Mouse (Mus musculus) midbrain, embryonic 13.5 days (tissue): Measurements from ENCODE around the gene Mcoln1. TPM values are rescaled to one million over a fixed set of nuclear protein-coding genes. Genes with fewer than 3 reads are reported as not detected.

Experiments used
- ATAC-seq: fragments of 200-750 bp; cut with Nextera tagmentation; 2 replicates; pipeline ENCODE4 v1.8.0; 2017; ENCODE audit warnings: mild to moderate bottlenecking, moderate TSS enrichment, moderate library complexity
- H3K27ac ChIP-seq: fragments of 300-500 bp; sonication (generic); 2 replicates; pipeline ENCODE4 v1.5.1; 2015; ENCODE audit warnings: inconsistent platforms, mild to moderate bottlenecking, moderate library complexity
- H3K27me3 ChIP-seq: fragments of 300-500 bp; sonication (generic); 2 replicates; pipeline ENCODE4 v1.6.1; 2015; ENCODE audit warnings: mild to moderate bottlenecking, inconsistent platforms
- H3K36me3 ChIP-seq: fragments of 300-500 bp; sonication (generic); 2 replicates; pipeline ENCODE4 v1.6.1; 2015; ENCODE audit warnings: mild to moderate bottlenecking, inconsistent platforms
- H3K4me1 ChIP-seq: fragments of 300-500 bp; sonication (generic); replicated peaks from 2 replicates; pipeline ENCODE4 v1.6.1; 2015; ENCODE audit warnings: inconsistent platforms
- H3K4me2 ChIP-seq: fragments of 300-500 bp; sonication (generic); replicated peaks from 2 replicates; pipeline ENCODE4 v1.6.1; 2015; ENCODE audit warnings: moderate library complexity, mild to moderate bottlenecking, inconsistent platforms
- H3K4me3 ChIP-seq: fragments of 300-500 bp; sonication (generic); replicated peaks from 2 replicates; pipeline ENCODE4 v1.5.1; 2015; ENCODE audit warnings: mild to moderate bottlenecking, inconsistent platforms
- H3K9ac ChIP-seq: fragments of 300-500 bp; sonication (generic); replicated peaks from 2 replicates; pipeline ENCODE4 v1.6.1; 2015; ENCODE audit warnings: mild to moderate bottlenecking, inconsistent platforms
- H3K9me3 ChIP-seq: fragments of 300-500 bp; sonication (generic); 2 replicates; pipeline ENCODE4 v1.6.1; 2016; ENCODE audit warnings: mild to moderate bottlenecking, inconsistent platforms
- WGBS: fragments of 180-500 bp; shearing (Covaris S2); methylation state at CpG from one replicate; pipeline ENCODE4 v1.1.7; 2015; 5-methylcytosine and 5-hydroxymethylcytosine counted together
- polyA plus RNA-seq: library from polyadenylated mRNA; unstranded; fragments of >200 nt; fragmentation: Nextera tagmentation; extraction: Ambion mirVana; gene quantifications from 2 replicates; pipeline ENCODE4 v1.2.1, GENCODE M21; 2015

Mcoln1 gene
- polyA plus RNA-seq, 1 experiment from 2014 or later, result 99.6 TPM

DNA sequence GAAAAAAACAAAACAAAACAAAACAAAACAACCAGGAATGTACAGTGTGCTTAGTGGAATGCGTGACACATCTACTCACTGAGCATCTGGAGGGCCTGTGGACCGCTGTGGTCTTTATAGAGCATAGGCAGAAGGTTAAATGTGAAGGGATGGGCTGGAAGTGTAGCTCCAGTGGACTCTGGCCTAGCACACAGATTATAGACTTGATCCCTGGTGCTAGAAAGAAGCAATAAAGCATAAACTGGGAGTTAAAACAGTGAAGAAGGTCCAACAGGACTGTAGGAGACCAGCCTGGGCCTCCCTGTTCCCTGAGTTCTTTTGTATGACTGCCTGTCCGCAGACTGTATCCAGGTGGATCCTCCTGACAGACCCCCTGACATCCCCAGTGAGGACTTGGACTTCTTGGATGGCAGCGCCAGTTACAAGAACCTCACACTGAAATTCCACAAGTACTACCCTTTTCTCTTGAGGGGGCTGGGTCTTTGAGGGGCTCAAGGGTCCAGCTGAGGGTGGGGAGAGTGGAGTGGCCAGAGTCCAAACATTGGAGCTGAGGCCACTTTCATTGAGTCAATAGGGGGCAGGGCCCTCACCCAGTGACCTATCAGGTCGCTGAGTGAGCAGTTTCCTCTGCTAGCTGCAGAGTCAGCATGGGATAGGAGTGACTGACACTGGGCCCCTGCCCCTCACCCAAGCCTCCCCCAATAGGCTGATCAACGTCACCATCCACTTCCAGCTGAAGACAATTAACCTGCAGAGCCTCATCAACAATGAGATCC lies 7.9 kb downstream of the Mcoln1 start:
- 88% methylated on average over 6 of the region's 6 CpGs for WGBS
- Histone ChIP-seq H3K4me3 (no peak overlapping the region), H3K9me3 (no peaks in the 10 kb centered on the region), H3K4me1 (no peaks in the 10 kb centered on the region), H3K9ac (no peak overlapping the region), H3K27ac (no peak overlapping the region), H3K4me2 (no peak overlapping the region), H3K27me3 (no peaks in the 10 kb centered on the region), H3K36me3 (peaks cover 72% of the 10 kb centered on the region)
- ATAC-seq, result no peak

DNA sequence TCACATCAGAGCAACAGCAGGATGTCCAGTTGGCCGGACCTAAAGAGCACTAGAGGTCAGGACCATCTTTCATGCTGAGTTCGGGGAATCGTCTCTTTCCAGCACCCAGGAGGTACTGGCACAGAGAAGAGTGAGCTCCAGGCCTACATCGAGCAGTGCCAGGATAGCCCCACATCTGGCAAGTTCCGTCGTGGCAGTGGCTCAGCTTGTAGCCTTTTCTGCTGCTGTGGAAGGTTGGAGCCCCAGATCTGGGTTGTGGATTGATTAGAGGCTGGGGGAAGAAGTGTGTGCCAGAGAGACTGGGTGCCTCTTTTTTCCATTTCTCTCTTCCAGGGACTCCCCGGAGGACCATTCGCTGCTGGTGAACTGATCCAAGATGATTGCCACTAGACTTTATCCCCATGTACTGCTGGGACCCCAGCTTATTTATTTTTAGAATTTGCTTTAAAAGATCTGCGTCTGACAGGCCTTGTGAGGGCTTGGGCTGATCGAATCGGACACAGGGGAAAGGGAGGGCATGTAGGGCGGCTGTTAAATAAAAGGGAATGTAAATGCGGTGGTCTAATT lies 14.5 kb downstream of the Mcoln1 start:
- Histone ChIP-seq H3K4me3 (peak overlapping the region; percentile 60), H3K9ac (peak overlapping the region; percentile 68), H3K4me1 (peaks cover 13% of the 10 kb centered on the region), H3K4me2 (peak overlapping the region; percentile 95), H3K9me3 (no peaks in the 10 kb centered on the region), H3K36me3 (peaks cover 40% of the 10 kb centered on the region), H3K27ac (peak overlapping the region; percentile 77), H3K27me3 (no peaks in the 10 kb centered on the region)
- WGBS, result 33% methylated on average over 13 of the region's 13 CpGs
- no peak for ATAC-seq

DNA sequence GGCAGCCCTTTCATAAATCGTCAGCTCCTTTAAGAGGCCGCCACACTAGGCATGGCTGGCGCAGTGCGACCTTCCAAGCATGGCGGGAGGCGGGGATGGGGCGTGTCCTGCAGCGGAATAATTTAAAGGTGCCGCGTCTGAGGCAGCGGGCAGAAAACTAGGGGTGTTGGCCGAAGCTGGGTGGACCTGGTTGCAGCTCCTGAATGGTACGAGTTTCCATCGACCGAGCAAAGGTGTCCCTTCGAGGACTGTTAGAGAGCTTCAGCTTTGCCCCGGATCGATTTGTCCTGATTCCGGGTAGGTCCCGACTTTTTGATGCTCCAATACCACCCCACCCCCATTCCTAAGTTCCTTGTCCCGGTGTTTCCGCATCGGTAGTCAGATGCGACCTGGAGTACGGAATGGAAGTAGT lies 15.0 kb downstream of the Mcoln1 start, which contains the start of gene Pnpla6:
Gene Pnpla6 (plus strand): TSS at position 125 of the 412 bp plus-strand sequence.
- Histone ChIP-seq H3K9me3 (no peaks in the 10 kb centered on the region), H3K36me3 (peaks cover 36% of the 10 kb centered on the region), H3K9ac (peak within 1 kb of the TSS; percentile 68), H3K4me2 (peak within 1 kb of the TSS; percentile 95), H3K27me3 (no peaks in the 10 kb centered on the region), H3K4me3 (peak within 1 kb of the TSS; percentile 60), H3K27ac (peak within 1 kb of the TSS; percentile 77), H3K4me1 (peaks cover 13% of the 10 kb centered on the region)
- ATAC-seq, result peak; percentile 76
- under 1% methylated on average over 25 of the region's 25 CpGs for WGBS

GRCm38 (mm10) chr8:3515771-3516417 lies 15.6 kb downstream of the Mcoln1 start:
- Histone ChIP-seq H3K4me3 (peak overlapping the region; percentile 60), H3K4me1 (peaks cover 13% of the 10 kb centered on the region), H3K36me3 (peaks cover 30% of the 10 kb centered on the region), H3K27me3 (no peaks in the 10 kb centered on the region), H3K27ac (peak overlapping the region; percentile 77), H3K9ac (peak overlapping the region; percentile 68), H3K4me2 (peak overlapping the region; percentile 95), H3K9me3 (no peaks in the 10 kb centered on the region)
- under 1% methylated on average over 25 of the region's 25 CpGs for WGBS
- ATAC-seq, result peak; percentile 51

DNA sequence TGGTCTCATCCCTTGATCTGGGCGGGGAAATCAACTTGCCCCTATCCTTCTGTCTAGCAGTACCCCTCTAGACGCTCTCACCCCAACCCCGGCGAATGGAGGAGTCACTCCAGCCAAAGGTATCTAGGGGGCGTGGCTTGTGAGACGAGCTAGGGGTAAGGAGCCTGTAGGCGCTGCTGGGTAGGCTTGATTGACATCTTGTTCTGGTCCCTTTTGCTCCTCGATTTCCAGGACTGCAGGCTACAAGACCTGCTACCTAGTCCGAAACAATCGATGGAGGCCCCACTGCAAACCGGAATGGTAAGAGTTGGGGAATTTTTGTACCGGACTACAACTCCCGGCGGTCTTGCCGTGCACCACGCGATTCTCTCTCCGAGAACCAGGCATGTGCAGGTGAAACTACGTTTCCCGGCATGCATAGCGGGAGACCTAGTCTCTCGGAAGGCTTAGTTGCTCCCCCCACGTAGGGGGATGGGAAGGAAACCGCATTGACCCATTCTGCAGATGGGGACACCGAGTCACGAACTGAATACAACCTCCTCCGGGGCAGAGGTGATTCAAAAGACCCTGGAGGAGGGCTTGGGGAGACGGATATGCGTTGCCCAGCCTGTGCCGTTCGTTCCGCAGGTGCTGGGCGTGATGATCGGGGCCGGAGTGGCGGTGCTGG lies 16.3 kb downstream of the Mcoln1 start:
- H3K27me3 ChIP-seq, result no peaks in the 10 kb centered on the region
- ATAC-seq, result peak; percentile 92
- H3K4me2 ChIP-seq, result peak overlapping the region; percentile 95
- WGBS, result 2% methylated on average over 36 of the region's 36 CpGs
- H3K36me3 ChIP-seq, result peaks cover 28% of the 10 kb centered on the region
- H3K4me1 ChIP-seq, result peaks cover 13% of the 10 kb centered on the region
- H3K9ac ChIP-seq, result peak overlapping the region; percentile 68
- H3K27ac ChIP-seq, result peak overlapping the region; percentile 77
- H3K9me3 ChIP-seq, result no peaks in the 10 kb centered on the region
- H3K4me3 ChIP-seq, result peak overlapping the region; percentile 60

DNA sequence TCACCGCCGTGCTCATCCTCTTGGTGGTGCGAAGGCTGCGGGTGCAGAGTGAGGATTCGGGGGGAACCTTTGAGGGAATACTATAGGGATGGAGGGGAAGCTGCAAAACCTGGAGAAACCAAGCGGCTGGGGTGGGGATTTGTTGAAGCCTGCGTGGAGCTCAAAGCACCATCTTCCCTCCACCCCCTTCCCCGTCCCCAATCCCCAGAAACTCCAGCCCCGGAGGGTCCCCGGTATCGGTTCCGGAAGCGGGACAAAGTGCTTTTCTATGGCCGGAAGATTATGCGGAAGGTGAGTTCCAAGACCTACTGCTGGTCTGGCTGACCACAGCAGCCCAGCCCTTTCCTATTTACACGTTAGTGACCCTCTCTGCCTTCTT lies 16.8 kb downstream of the Mcoln1 start:
- Histone ChIP-seq H3K9ac (peak overlapping the region; percentile 68), H3K27ac (no peak overlapping the region)

DNA sequence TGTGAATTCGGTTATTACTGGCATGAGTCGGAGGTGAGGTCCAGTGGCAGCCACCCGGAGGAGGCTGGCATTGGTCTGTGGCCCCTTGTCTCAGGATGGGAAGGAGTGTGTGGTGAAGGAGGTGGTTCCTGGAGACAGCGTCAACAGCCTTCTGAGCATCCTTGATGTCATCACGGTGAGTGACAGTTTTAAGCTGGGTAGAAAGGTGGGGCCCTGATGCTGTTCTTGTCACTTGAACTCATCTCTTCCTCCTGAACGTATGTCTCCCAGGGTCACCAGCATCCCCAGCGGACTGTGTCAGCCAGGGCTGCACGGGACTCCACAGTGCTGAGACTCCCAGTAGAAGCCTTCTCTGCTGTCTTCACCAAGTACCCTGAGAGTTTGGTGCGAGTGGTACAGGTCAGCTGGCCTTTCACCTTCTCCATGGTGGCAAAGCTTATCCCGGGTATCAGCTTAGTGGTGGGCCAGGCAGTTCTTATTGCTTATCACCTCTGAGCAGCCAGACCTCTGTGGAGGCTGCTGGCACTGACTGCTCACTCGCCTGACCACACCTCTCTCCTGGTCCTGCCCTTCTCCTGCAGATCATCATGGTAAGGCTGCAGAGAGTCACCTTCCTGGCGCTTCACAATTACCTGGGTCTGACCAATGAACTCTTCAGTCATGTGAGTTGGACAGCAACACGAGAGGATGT lies 21.9 kb downstream of the Mcoln1 start:
- Histone ChIP-seq H3K36me3 (peaks cover 52% of the 10 kb centered on the region), H3K4me1 (peaks cover 2% of the 10 kb centered on the region), H3K9ac (no peak overlapping the region), H3K27me3 (no peaks in the 10 kb centered on the region), H3K27ac (no peak overlapping the region), H3K4me3 (no peak overlapping the region), H3K9me3 (no peaks in the 10 kb centered on the region), H3K4me2 (no peak overlapping the region)
- WGBS, result 90% methylated on average over 13 of the region's 13 CpGs
- no peak for ATAC-seq

More for the DNA sequence above, 16.8 kb downstream of the Mcoln1 start:
- Histone ChIP-seq H3K27me3 (no peaks in the 10 kb centered on the region), H3K9me3 (no peaks in the 10 kb centered on the region), H3K4me3 (peak overlapping the region; percentile 60), H3K36me3 (peaks cover 30% of the 10 kb centered on the region), H3K4me1 (peaks cover 13% of the 10 kb centered on the region), H3K4me2 (peak overlapping the region; percentile 95)
- ATAC-seq, result no peak
- WGBS, result 12% methylated on average over 16 of the region's 16 CpGs

GRCm38 (mm10) chr8:3530816-3531215 lies 30.6 kb downstream of the Mcoln1 start:
- 88% methylated on average over 5 of the region's 5 CpGs for WGBS
- ATAC-seq, result no peak

GRCm38 (mm10) chr8:3531936-3532335 lies 31.7 kb downstream of the Mcoln1 start:
- Histone ChIP-seq H3K9me3 (no peaks in the 10 kb centered on the region), H3K27ac (no peak overlapping the region), H3K4me1 (no peaks in the 10 kb centered on the region), H3K4me2 (no peak overlapping the region), H3K4me3 (no peak overlapping the region), H3K36me3 (peaks cover 51% of the 10 kb centered on the region), H3K9ac (no peak overlapping the region), H3K27me3 (no peaks in the 10 kb centered on the region)
- ATAC-seq, result no peak
- 96% methylated on average over 18 of the region's 18 CpGs for WGBS

More at GRCm38 (mm10) chr8:3530816-3531215, 30.6 kb downstream of the Mcoln1 start:
- Histone ChIP-seq H3K27me3 (no peaks in the 10 kb centered on the region), H3K27ac (no peak overlapping the region), H3K4me2 (no peak overlapping the region), H3K9me3 (no peaks in the 10 kb centered on the region), H3K4me1 (no peaks in the 10 kb centered on the region), H3K9ac (no peak overlapping the region), H3K36me3 (peaks cover 48% of the 10 kb centered on the region), H3K4me3 (no peak overlapping the region)

GRCm38 (mm10) chr8:3536053-3536841 lies 36.0 kb downstream of the Mcoln1 start:
- no peaks in the 10 kb centered on the region for H3K9me3 ChIP-seq
- no peaks in the 10 kb centered on the region for H3K27me3 ChIP-seq
- H3K36me3 ChIP-seq, result peaks cover 87% of the 10 kb centered on the region
- no peak overlapping the region for H3K27ac ChIP-seq
- no peak for ATAC-seq
- no peak overlapping the region for H3K9ac ChIP-seq
- H3K4me2 ChIP-seq, result no peak overlapping the region
- WGBS, result 70% methylated on average over 15 of the region's 15 CpGs
- H3K4me1 ChIP-seq, result no peaks in the 10 kb centered on the region
- no peak overlapping the region for H3K4me3 ChIP-seq

DNA sequence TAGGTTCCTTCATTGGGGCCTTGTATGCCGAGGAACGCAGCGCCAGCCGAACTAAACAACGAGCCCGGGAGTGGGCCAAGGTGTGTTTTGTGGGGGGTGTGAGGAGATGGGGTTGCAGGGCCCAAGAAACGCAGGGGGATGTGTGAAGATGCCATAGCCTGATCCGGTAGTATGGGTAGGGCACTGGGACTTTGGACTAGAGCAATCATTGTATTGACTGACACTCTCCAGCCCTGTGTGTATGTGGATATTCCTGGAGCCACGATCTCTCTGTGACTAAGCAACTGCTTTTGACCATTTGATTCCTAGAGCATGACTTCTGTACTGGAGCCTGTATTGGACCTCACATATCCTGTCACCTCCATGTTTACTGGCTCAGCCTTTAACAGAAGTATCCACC lies 36.7 kb downstream of the Mcoln1 start:
- Histone ChIP-seq H3K4me2 (no peak overlapping the region), H3K9ac (no peak overlapping the region), H3K27ac (no peak overlapping the region), H3K27me3 (no peaks in the 10 kb centered on the region), H3K4me3 (no peak overlapping the region), H3K9me3 (no peaks in the 10 kb centered on the region), H3K36me3 (peaks cover 85% of the 10 kb centered on the region), H3K4me1 (no peaks in the 10 kb centered on the region)
- WGBS, result 93% methylated on average over 9 of the region's 9 CpGs
- ATAC-seq, result no peak
